Mouse (Mus musculus): ENCODE measurements around the gene Tmem63a. TPM values are rescaled to one million over a fixed set of nuclear protein-coding genes. Genes with fewer than 3 reads are reported as not detected.
"Not testable (repeated sequence)": the region's sequence is repeated elsewhere in the genome, so short reads cannot be mapped to it uniquely, and the experiment has no call there.

The Tmem63a gene
- polyA plus RNA-seq, 1 experiment from 2014 or later, result 6.6 TPM

- 12% methylated on average over 21 of the region's 21 CpGs for WGBS
- H3K9me3 ChIP-seq, result no peaks in the 10 kb centered on the region
- H3K27me3 ChIP-seq (ENCODE audit: insufficient read depth, poor library complexity, severe bottlenecking), result peaks cover 59% of the 10 kb centered on the region
- DNase-seq (ENCODE audit: low spot score), result no peak
- no peaks in the 10 kb centered on the region for H3K36me3 ChIP-seq
- peaks cover 16% of the 10 kb centered on the region for H3K4me1 ChIP-seq
- H3K27ac ChIP-seq, result no peak within 1 kb of the TSS; the same call in 1 of the 2 replicates
- no peak within 1 kb of the TSS for H3K4me3 ChIP-seq
Measured at GRCm38 (mm10) chr1:180934467-180935419, 7.4 kb upstream of the Tmem63a start, which contains the start of gene Lefty1. Lefty1 (plus strand) TSS chr1:180935022.

- Histone ChIP-seq H3K4me3 (peak overlapping the region; percentile 50), H3K27ac (peak overlapping the region; percentile 36; the same call in 1 of the 2 replicates), H3K27me3 (ENCODE audit: insufficient read depth, poor library complexity, severe bottlenecking) (peaks cover 75% of the 10 kb centered on the region), H3K4me1 (peaks cover 26% of the 10 kb centered on the region)
- peak; percentile 94 for DNase-seq (ENCODE audit: low spot score)
- H3K9me3 ChIP-seq, H3K36me3 ChIP-seq: not testable (repeated sequence)
- 2% methylated on average over 39 of the region's 41 CpGs for WGBS
Measured at GRCm38 (mm10) chr1:180936610-180937398, 5.3 kb upstream of the Tmem63a start.

- 26% methylated on average over 13 of the region's 13 CpGs for WGBS
- H3K27me3 ChIP-seq (ENCODE audit: insufficient read depth, poor library complexity, severe bottlenecking), result peaks cover 75% of the 10 kb centered on the region
Measured at GRCm38 (mm10) chr1:180937631-180938030, 4.5 kb upstream of the Tmem63a start.

GRCm38 (mm10) chr1:180938781-180939180, 3.4 kb upstream of the Tmem63a start:
- DNase-seq (ENCODE audit: low spot score); H3K36me3 ChIP-seq; H3K9me3 ChIP-seq; H3K27ac ChIP-seq; H3K4me3 ChIP-seq: not testable (repeated sequence)
- peaks cover 74% of the 10 kb centered on the region for H3K27me3 ChIP-seq (ENCODE audit: insufficient read depth, poor library complexity, severe bottlenecking)
- WGBS, result 66% methylated on average over 2 of the region's 2 CpGs
- peaks cover 43% of the 10 kb centered on the region for H3K4me1 ChIP-seq

More at GRCm38 (mm10) chr1:180937631-180938030, 4.5 kb upstream of the Tmem63a start:
- not testable (repeated sequence) for H3K4me3 ChIP-seq; DNase-seq (ENCODE audit: low spot score); H3K9me3 ChIP-seq; H3K36me3 ChIP-seq; H3K27ac ChIP-seq
- H3K4me1 ChIP-seq, result peaks cover 32% of the 10 kb centered on the region

- 88% methylated on average over 7 of the region's 7 CpGs for WGBS
- Histone ChIP-seq H3K27ac (0 out of 2 replicates have a peak overlapping the region, but pooled peaks have one; percentile 23), H3K27me3 (ENCODE audit: insufficient read depth, poor library complexity, severe bottlenecking) (peaks cover 62% of the 10 kb centered on the region), H3K4me1 (peaks cover 57% of the 10 kb centered on the region), H3K4me3 (peak overlapping the region; percentile 84; the same call in 1 of the 2 replicates), H3K36me3 (no peaks in the 10 kb centered on the region), H3K9me3 (no peaks in the 10 kb centered on the region)
- DNase-seq (ENCODE audit: low spot score), result no peak
Measured at GRCm38 (mm10) chr1:180940776-180941460, 1.2 kb upstream of the Tmem63a start.

- WGBS, result 1% methylated on average over 18 of the region's 18 CpGs
- Histone ChIP-seq H3K36me3 (peaks cover under 1% of the 10 kb centered on the region; the same call in 1 of the 2 replicates), H3K4me1 (peaks cover 55% of the 10 kb centered on the region), H3K9me3 (no peaks in the 10 kb centered on the region), H3K27ac (peak overlapping the region; percentile 95), H3K27me3 (ENCODE audit: insufficient read depth, poor library complexity, severe bottlenecking) (peaks cover 54% of the 10 kb centered on the region), H3K4me3 (peak overlapping the region; percentile 84)
- no peak for DNase-seq (ENCODE audit: low spot score)
Measured at GRCm38 (mm10) chr1:180941726-180942125, 418 bp upstream of the Tmem63a start.

- Histone ChIP-seq H3K4me3 (peak overlapping the region; percentile 84), H3K9me3 (no peaks in the 10 kb centered on the region), H3K27me3 (ENCODE audit: insufficient read depth, poor library complexity, severe bottlenecking) (peaks cover 40% of the 10 kb centered on the region), H3K4me1 (peaks cover 51% of the 10 kb centered on the region), H3K36me3 (peaks cover 15% of the 10 kb centered on the region; the same call in 1 of the 2 replicates), H3K27ac (peak overlapping the region; percentile 95)
- no peak for DNase-seq (ENCODE audit: low spot score)
- WGBS, result 38% methylated on average over 11 of the region's 11 CpGs
Measured at GRCm38 (mm10) chr1:180943032-180943644, 994 bp downstream of the Tmem63a start.

GRCm38 (mm10) chr1:180943896-180944295, 1.8 kb downstream of the Tmem63a start:
- peaks cover 51% of the 10 kb centered on the region for H3K4me1 ChIP-seq
- 44% methylated on average over 1 of the region's 1 CpGs for WGBS
- H3K27ac ChIP-seq, result no peak overlapping the region
- H3K9me3 ChIP-seq, result no peaks in the 10 kb centered on the region
- DNase-seq (ENCODE audit: low spot score), result no peak
- H3K27me3 ChIP-seq (ENCODE audit: insufficient read depth, poor library complexity, severe bottlenecking), result peaks cover 37% of the 10 kb centered on the region
- H3K36me3 ChIP-seq, result peaks cover 16% of the 10 kb centered on the region; the same call in 1 of the 2 replicates
- no peak overlapping the region for H3K4me3 ChIP-seq

GRCm38 (mm10) chr1:180944553-180944952, 2.4 kb downstream of the Tmem63a start:
- DNase-seq (ENCODE audit: low spot score), result no peak
- peak overlapping the region; percentile 38; the same call in 1 of the 2 replicates for H3K27ac ChIP-seq
- peaks cover 51% of the 10 kb centered on the region for H3K4me1 ChIP-seq
- no peaks in the 10 kb centered on the region for H3K9me3 ChIP-seq
- peaks cover 23% of the 10 kb centered on the region; the same call in 1 of the 2 replicates for H3K36me3 ChIP-seq
- H3K27me3 ChIP-seq (ENCODE audit: insufficient read depth, poor library complexity, severe bottlenecking), result peaks cover 37% of the 10 kb centered on the region
- no peak overlapping the region for H3K4me3 ChIP-seq
- WGBS, result 73% methylated on average over 4 of the region's 4 CpGs

GRCm38 (mm10) chr1:180945001-180945980, 3.1 kb downstream of the Tmem63a start:
- peak; percentile 87 for DNase-seq (ENCODE audit: low spot score)
- Histone ChIP-seq H3K9me3 (no peaks in the 10 kb centered on the region), H3K4me1 (peaks cover 51% of the 10 kb centered on the region), H3K27me3 (ENCODE audit: insufficient read depth, poor library complexity, severe bottlenecking) (peaks cover 34% of the 10 kb centered on the region), H3K36me3 (peaks cover 30% of the 10 kb centered on the region; the same call in 1 of the 2 replicates), H3K4me3 (no peak overlapping the region), H3K27ac (peak overlapping the region; percentile 71)
- 33% methylated on average over 20 of the region's 20 CpGs for WGBS

- DNase-seq (ENCODE audit: low spot score), result no peak
- Histone ChIP-seq H3K4me3 (no peak overlapping the region), H3K4me1 (peaks cover 45% of the 10 kb centered on the region), H3K27ac (no peak overlapping the region; the same call in 1 of the 2 replicates), H3K27me3 (ENCODE audit: insufficient read depth, poor library complexity, severe bottlenecking) (peaks cover 22% of the 10 kb centered on the region), H3K9me3 (no peaks in the 10 kb centered on the region), H3K36me3 (peaks cover 35% of the 10 kb centered on the region; the same call in 1 of the 2 replicates)
- whole genome bisulfite sequencing, result 87% methylated on average over 6 of the region's 6 CpGs
Measured at GRCm38 (mm10) chr1:180946448-180946847, 4.3 kb downstream of the Tmem63a start.

Data from heart, embryonic 10.5 days (tissue).